Mouse (Mus musculus) MEL (cell line): ENCODE data around the gene Myh9. TPM values are rescaled to one million over a fixed set of nuclear protein-coding genes. Genes with fewer than 3 reads are reported as not detected.

Source experiments
- DNase-seq: peaks from one replicate; pipeline ENCODE4 v3.0.0; 2011; ENCODE audit warnings: low read depth, low spot score
- H3K27ac ChIP-seq: 2 replicates; pipeline ENCODE4 v1.5.1; 2012; ENCODE audit warnings: low read depth, mild to moderate bottlenecking, control low read depth, low read length, moderate library complexity; ENCODE audit not compliant: control insufficient read depth
- H3K27me3 ChIP-seq, 2 experiments: fragments of 150-350 bp in 1 of 2; sonication (generic) in 1 of 2; 2 replicates each; pipeline ENCODE4 v1.6.1; 2012; ENCODE audit warnings: low read length in 2 of 2, mild to moderate bottlenecking in 2 of 2, improper control_type of control experiment in 1 of 2, moderate library complexity in 1 of 2; ENCODE audit not compliant: insufficient read depth in 2 of 2, control insufficient read depth in 1 of 2
- H3K36me3 ChIP-seq, 2 experiments: 2 replicates each; pipeline ENCODE4 v1.6.1; 2012 to 2014; ENCODE audit warnings: low read length in 2 of 2, improper control_type of control experiment in 1 of 2, inconsistent platforms in 1 of 2, mild to moderate bottlenecking in 1 of 2; ENCODE audit not compliant: insufficient read depth in 2 of 2, control insufficient read depth in 1 of 2
- H3K4me1 ChIP-seq, 2 experiments: fragments of 150-350 bp in 1 of 2; sonication (generic) in 1 of 2; 2 replicates each; pipeline ENCODE4 v1.6.1; 2012; ENCODE audit warnings: low read length in 2 of 2, improper control_type of control experiment in 1 of 2, mild to moderate bottlenecking in 1 of 2; ENCODE audit not compliant: insufficient read depth in 2 of 2, control insufficient read depth in 1 of 2
- H3K4me3 ChIP-seq, 2 experiments: fragments of 150-350 bp in 1 of 2; sonication (generic) in 1 of 2; 2 replicates each; pipeline ENCODE4 v1.5.1; 2012; ENCODE audit warnings: low read depth in 2 of 2, low read length in 2 of 2, mild to moderate bottlenecking in 2 of 2, moderate library complexity in 2 of 2, control low read depth in 1 of 2, improper control_type of control experiment in 1 of 2; ENCODE audit not compliant: control insufficient read depth in 1 of 2, insufficient read depth in 1 of 2
- H3K79me2 ChIP-seq: 2 replicates; pipeline ENCODE4 v1.6.1; 2012; ENCODE audit warnings: mild to moderate bottlenecking, low read length, moderate library complexity; ENCODE audit not compliant: control insufficient read depth, poor library complexity, insufficient read depth
- H3K9ac ChIP-seq: 2 replicates; pipeline ENCODE4 v1.6.1; 2012; ENCODE audit warnings: low read depth, mild to moderate bottlenecking, control low read depth, low read length, moderate library complexity; ENCODE audit not compliant: control insufficient read depth, poor library complexity, severe bottlenecking
- H3K9me3 ChIP-seq: fragments of 150-350 bp; sonication (generic); replicated peaks from 2 replicates; pipeline ENCODE4 v1.6.1; 2012; ENCODE audit warnings: mild to moderate bottlenecking, low read length, improper control_type of control experiment, moderate library complexity; ENCODE audit not compliant: insufficient read depth
- CHD1 ChIP-seq: IDR thresholded peaks from 2 replicates; pipeline ENCODE4 v1.6.1; 2012; ENCODE audit warnings: low read depth, mild to moderate bottlenecking, inconsistent platforms, low read length, improper control_type of control experiment
- E2F4 ChIP-seq: IDR thresholded peaks from 2 replicates; pipeline ENCODE4 v1.6.1; 2011; ENCODE audit warnings: low read depth, low read length, improper control_type of control experiment, borderline replicate concordance
- ELF1 ChIP-seq: IDR thresholded peaks from 2 replicates; pipeline ENCODE4 v1.6.1; 2014; ENCODE audit warnings: low read depth, mild to moderate bottlenecking, inconsistent platforms, low read length, improper control_type of control experiment, moderate library complexity
- EP300 ChIP-seq, 2 experiments: IDR thresholded peaks; 2 replicates each; pipeline ENCODE4 v1.6.1; 2011; ENCODE audit warnings: improper control_type of control experiment in 2 of 2, low read length in 2 of 2, low read depth in 1 of 2, mild to moderate bottlenecking in 1 of 2
- ETS1 ChIP-seq: IDR thresholded peaks from 2 replicates; pipeline ENCODE4 v1.6.1; 2012; ENCODE audit warnings: low read depth, mild to moderate bottlenecking, inconsistent platforms, low read length, improper control_type of control experiment, moderate library complexity
- GABPA ChIP-seq: IDR thresholded peaks from 2 replicates; pipeline ENCODE4 v1.6.1; 2012; ENCODE audit warnings: low read depth, mild to moderate bottlenecking, inconsistent platforms, low read length, improper control_type of control experiment, moderate library complexity
- GATA1 ChIP-seq: IDR thresholded peaks from 2 replicates; pipeline ENCODE4 v1.6.1; 2011; ENCODE audit warnings: low read depth, low read length, improper control_type of control experiment
- HCFC1 ChIP-seq: IDR thresholded peaks from 2 replicates; pipeline ENCODE4 v1.6.1; 2012; ENCODE audit warnings: low read depth, mild to moderate bottlenecking, inconsistent platforms, low read length, improper control_type of control experiment, moderate library complexity
- MAFK ChIP-seq: IDR thresholded peaks from 2 replicates; pipeline ENCODE4 v1.6.1; 2011; ENCODE audit warnings: low read depth, mild to moderate bottlenecking, low read length, improper control_type of control experiment, borderline replicate concordance
- MAX ChIP-seq: IDR thresholded peaks from 2 replicates; pipeline ENCODE4 v1.6.1; 2011; ENCODE audit warnings: low read length, improper control_type of control experiment
- MAZ ChIP-seq: IDR thresholded peaks from 2 replicates; pipeline ENCODE4 v1.6.1; 2012; ENCODE audit warnings: low read depth, mild to moderate bottlenecking, inconsistent platforms, low read length, improper control_type of control experiment
- MXI1 ChIP-seq: IDR thresholded peaks from 2 replicates; pipeline ENCODE4 v1.6.1; 2011; ENCODE audit warnings: mild to moderate bottlenecking, low read depth, low read length, improper control_type of control experiment
- MYB ChIP-seq: IDR thresholded peaks from 2 replicates; pipeline ENCODE4 v1.6.1; 2011; ENCODE audit warnings: mild to moderate bottlenecking, low read depth, low read length, improper control_type of control experiment
- MYC ChIP-seq: IDR thresholded peaks from 2 replicates; pipeline ENCODE4 v1.6.1; 2011; ENCODE audit warnings: low read depth, mild to moderate bottlenecking, low read length, improper control_type of control experiment, moderate library complexity
- NELFE ChIP-seq: IDR thresholded peaks from 2 replicates; pipeline ENCODE4 v1.6.1; 2011; ENCODE audit warnings: low read depth, low read length, improper control_type of control experiment
- NRF1 ChIP-seq: IDR thresholded peaks from 2 replicates; pipeline ENCODE4 v1.6.1; 2014; ENCODE audit warnings: low read depth, mild to moderate bottlenecking, inconsistent platforms, low read length, improper control_type of control experiment, moderate library complexity; ENCODE audit not compliant: poor library complexity, insufficient read depth, severe bottlenecking
- POLR2A ChIP-seq, 2 experiments: IDR thresholded peaks; 2 replicates each; pipeline ENCODE4 v1.6.1; 2011 to 2012; ENCODE audit warnings: low read length in 2 of 2, mild to moderate bottlenecking in 2 of 2, control low read depth in 1 of 2, improper control_type of control experiment in 1 of 2, low read depth in 1 of 2, moderate library complexity in 1 of 2; ENCODE audit not compliant: control insufficient read depth in 1 of 2, insufficient read depth in 1 of 2, poor library complexity in 1 of 2
- POLR2AphosphoS2 ChIP-seq: IDR thresholded peaks from 2 replicates; pipeline ENCODE4 v1.6.1; 2011; ENCODE audit warnings: low read length, improper control_type of control experiment
- RAD21 ChIP-seq: IDR thresholded peaks from 2 replicates; pipeline ENCODE4 v1.6.1; 2011; ENCODE audit warnings: mild to moderate bottlenecking, low read depth, low read length, improper control_type of control experiment
- RCOR1 ChIP-seq: IDR thresholded peaks from 2 replicates; pipeline ENCODE4 v1.6.1; 2012; ENCODE audit warnings: low read depth, mild to moderate bottlenecking, inconsistent platforms, low read length, improper control_type of control experiment
- SIN3A ChIP-seq: IDR thresholded peaks from 2 replicates; pipeline ENCODE4 v1.6.1; 2012; ENCODE audit warnings: low read length, improper control_type of control experiment, inconsistent platforms
- TBP ChIP-seq: IDR thresholded peaks from 2 replicates; pipeline ENCODE4 v1.8.0; 2011; ENCODE audit warnings: low read depth, low read length, improper control_type of control experiment
- TCF12 ChIP-seq: IDR thresholded peaks from 2 replicates; pipeline ENCODE4 v1.6.1; 2014; ENCODE audit warnings: low read depth, mild to moderate bottlenecking, inconsistent platforms, low read length, improper control_type of control experiment, moderate library complexity
- USF1 ChIP-seq: IDR thresholded peaks from 2 replicates; pipeline ENCODE4 v1.6.1; 2014; ENCODE audit warnings: low read depth, mild to moderate bottlenecking, inconsistent platforms, low read length, improper control_type of control experiment, moderate library complexity
- USF2 ChIP-seq, 2 experiments: IDR thresholded peaks; 2 replicates each; pipeline ENCODE4 v1.6.1; 2011 to 2012; ENCODE audit warnings: improper control_type of control experiment in 2 of 2, low read length in 2 of 2, borderline replicate concordance in 1 of 2, inconsistent platforms in 1 of 2, low read depth in 1 of 2, mild to moderate bottlenecking in 1 of 2; ENCODE audit not compliant: insufficient read depth in 1 of 2
- ZKSCAN1 ChIP-seq: IDR thresholded peaks from 2 replicates; pipeline ENCODE4 v1.6.1; 2012; ENCODE audit warnings: low read depth, mild to moderate bottlenecking, inconsistent platforms, low read length, improper control_type of control experiment, moderate library complexity
- ZNF384 ChIP-seq: IDR thresholded peaks from 2 replicates; pipeline ENCODE4 v1.6.1; 2012; ENCODE audit warnings: low read depth, mild to moderate bottlenecking, inconsistent platforms, low read length, improper control_type of control experiment
- polyA plus RNA-seq, 2 experiments: library from polyadenylated mRNA; stranded (reverse) in 1 of 2; unstranded in 1 of 2; fragments of >175 nt in 1 of 2; fragments of >200 nt in 1 of 2; gene quantifications; 2 replicates each; pipeline versions ENCODE4 v1.2.1 to v1.2.4; 2012; ENCODE audit warnings: low replicate concordance in 2 of 2, low read depth in 1 of 2; ENCODE audit not compliant: insufficient read length in 2 of 2, insufficient read depth in 1 of 2, missing spikeins in 1 of 2
- total RNA-seq: library from RNA; depleted of rRNA; stranded (reverse); fragments of 300-350 nt; gene quantifications from 2 replicates; pipeline ENCODE4 v1.2.3, GENCODE M21; 2012

Gene Myh9
- total and polyA plus RNA-seq, 3 experiments: 59.3 to 176 (median 158) TPM

GRCm38 (mm10) chr15:77889761-77890422 is 47.9 kb upstream of the Myh9 start:
- H3K4me1 ChIP-seq: peaks cover 12 to 23% of the 10 kb centered on the region in 2 experiments
- H3K9me3 ChIP-seq: no peaks in the 10 kb centered on the region
- no peak overlapping the region for H3K4me3 ChIP-seq
- no peaks in the 10 kb centered on the region for H3K79me2 ChIP-seq
- no peaks in the 10 kb centered on the region for H3K27me3 ChIP-seq
- H3K36me3 ChIP-seq: peaks cover 0 to 12% of the 10 kb centered on the region in 2 experiments; a peak in 2 of 4 replicates
- DNase-seq: no peak
- no peak for TF ChIP-seq POLR2AphosphoS2
- TF ChIP-seq MAZ: no peak
- TF ChIP-seq ZKSCAN1: no peak
- TF ChIP-seq MAFK: no peak
- no peak for TF ChIP-seq SIN3A
- TF ChIP-seq USF1: no peak
- no peak for TF ChIP-seq MAX
- no peak for TF ChIP-seq TCF12
- TF ChIP-seq ZNF384: no peak
- no peak for TF ChIP-seq ELF1
- TF ChIP-seq E2F4: no peak
- TF ChIP-seq RCOR1: no peak
- TF ChIP-seq MYC: no peak
- no peak for TF ChIP-seq USF2 (IDR thresholded peaks at IDR 0.05; ENCODE audit: borderline replicate concordance in 1 of 2, insufficient read depth in 1 of 2, low read depth in 1 of 2, low read length in 2 of 2)
- no peak for TF ChIP-seq NELFE
- H3K9ac ChIP-seq: no peak overlapping the region
- no peak overlapping the region for H3K27ac ChIP-seq

- no peaks in the 10 kb centered on the region for H3K27me3 ChIP-seq
- no peak for TF ChIP-seq RAD21
- no peak for TF ChIP-seq E2F4
- no peak for TF ChIP-seq MAZ
- TF ChIP-seq HCFC1: no peak
- TF ChIP-seq MYB: no peak
- TF ChIP-seq USF2 (IDR thresholded peaks at IDR 0.05; ENCODE audit: borderline replicate concordance in 1 of 2, insufficient read depth in 1 of 2, low read depth in 1 of 2, low read length in 2 of 2): no peak
- TF ChIP-seq TBP: no peak
- no peak for TF ChIP-seq TCF12
- TF ChIP-seq MXI1: no peak
- no peak for TF ChIP-seq POLR2A (IDR thresholded peaks at IDR 0.05; ENCODE audit: control insufficient read depth in 1 of 2, insufficient read depth in 1 of 2, low read depth in 1 of 2, low read length in 2 of 2, poor library complexity in 1 of 2)
- TF ChIP-seq ELF1: no peak
- TF ChIP-seq NRF1: no peak
- no peak for TF ChIP-seq MYC
- no peak for TF ChIP-seq ZKSCAN1
- TF ChIP-seq EP300 (IDR thresholded peaks at IDR 0.05; ENCODE audit: low read depth in 1 of 2, low read length in 2 of 2): no peak
- TF ChIP-seq ETS1: no peak
- no peak for TF ChIP-seq GATA1
- no peak for TF ChIP-seq GABPA
- TF ChIP-seq CHD1: no peak
- no peak overlapping the region for H3K9ac ChIP-seq
- H3K4me1 ChIP-seq: peaks cover 13 to 36% of the 10 kb centered on the region in 2 experiments
- no peak overlapping the region for H3K4me3 ChIP-seq
- no peak overlapping the region for H3K27ac ChIP-seq
- no peaks in the 10 kb centered on the region for H3K79me2 ChIP-seq
- H3K9me3 ChIP-seq: no peaks in the 10 kb centered on the region
- peak; percentile 33 for DNase-seq
- peaks cover 0 to 19% of the 10 kb centered on the region in 2 experiments; a peak in 2 of 4 replicates for H3K36me3 ChIP-seq
Measured at GRCm38 (mm10) chr15:77888286-77888685, 46.3 kb upstream of the Myh9 start.
